Mouse (Mus musculus): ENCODE measurements around the gene Mier2. TPM values are rescaled to one million over a fixed set of nuclear protein-coding genes. Genes with fewer than 3 reads are reported as not detected.

Mier2 gene
- total RNA-seq (2012; rRNA removed), result 26.7 and 27.8 TPM in 2 replicates
- 20.7 and 22.4 TPM in 2 replicates for total RNA-seq (2014; rRNA removed)
- polyA plus RNA-seq (2012; ENCODE audit: insufficient read length, low read depth), result 25.5 and 30.2 TPM in 2 replicates

- peaks cover 6% of the 10 kb centered on the region for H3K79me2 ChIP-seq (replicated peaks; ENCODE audit: control insufficient read depth, extremely low read depth, insufficient read depth, poor library complexity, severe bottlenecking)
- H3K27me3 ChIP-seq (replicated peaks), result peaks cover 17% of the 10 kb centered on the region
- peak within 1 kb of the TSS; percentile 67 for H3K9ac ChIP-seq (ENCODE audit: insufficient read depth, low read depth)
- H3K27ac ChIP-seq (ENCODE audit: insufficient read depth, low read depth), result no peak within 1 kb of the TSS
- dilution Hi-C loops (cut with MboI; ENCODE audit: extremely low pct_ligation_motif_present, extremely low pct_unique_long_range_greater_than_20kb, low sequenced_read_pairs), result no loop called here
- H3K4me3 ChIP-seq (replicated peaks in 1 of 3; ENCODE audit: low read depth in 2 of 3, low read length in 2 of 3, poor library complexity in 1 of 3), result peak within 1 kb of the TSS; percentile 71 to 93 (median 91)
- peaks cover 7% of the 10 kb centered on the region for H3K9me3 ChIP-seq (replicated peaks; ENCODE audit: low read length)
- peaks cover 6 to 24% of the 10 kb centered on the region in 2 experiments for H3K36me3 ChIP-seq (replicated peaks in 1 of 2; ENCODE audit: control insufficient read depth in 1 of 2, insufficient read depth in 1 of 2, low read length in 1 of 2)
- H3K4me2 ChIP-seq (ENCODE audit: insufficient read depth, low read depth, poor library complexity, severe bottlenecking), result peak within 1 kb of the TSS; percentile 87
- peak; percentile 70 for TF ChIP-seq NELFE (IDR thresholded peaks at IDR 0.05; ENCODE audit: low read depth, low read length)
- TF ChIP-seq ZMIZ1 (IDR thresholded peaks at IDR 0.05; ENCODE audit: low read depth, low read length), result peak; percentile 53; the same call in 1 of the 2 replicates
- no peak for TF ChIP-seq ZC3H11A (IDR thresholded peaks at IDR 0.05; ENCODE audit: low read depth, low read length)
- TF ChIP-seq MXI1 (IDR thresholded peaks at IDR 0.05; ENCODE audit: low read depth, low read length), result peak; percentile 29; the same call in 1 of the 2 replicates
- no peak for TF ChIP-seq PAX5 (IDR thresholded peaks at IDR 0.05; ENCODE audit: low read length)
- no peak for TF ChIP-seq ZNF384 (IDR thresholded peaks at IDR 0.05; ENCODE audit: low read depth, low read length)
- peak; percentile 57 for TF ChIP-seq SIN3A (IDR thresholded peaks at IDR 0.05; ENCODE audit: low read length)
- no peak for TF ChIP-seq UBTF (IDR thresholded peaks at IDR 0.05; ENCODE audit: low read depth, low read length)
- no peak for TF ChIP-seq MYC (IDR thresholded peaks at IDR 0.05; ENCODE audit: low read depth, low read length)
- no peak for TF ChIP-seq TCF12 (IDR thresholded peaks at IDR 0.05; ENCODE audit: low read depth, low read length)
- peak; percentile 99 for TF ChIP-seq ZKSCAN1 (IDR thresholded peaks at IDR 0.05; ENCODE audit: borderline replicate concordance, low read depth, low read length)
- no peak for TF ChIP-seq ELF1 (IDR thresholded peaks at IDR 0.05; ENCODE audit: low read depth, low read length)
- TF ChIP-seq USF1 (IDR thresholded peaks at IDR 0.05; ENCODE audit: low read depth, low read length), result no peak
- TF ChIP-seq RAD21 (IDR thresholded peaks at IDR 0.05; ENCODE audit: low read depth, low read length), result no peak
- TF ChIP-seq MAZ (IDR thresholded peaks at IDR 0.05; ENCODE audit: low read depth, low read length), result no peak
- TF ChIP-seq GABPA (IDR thresholded peaks at IDR 0.05; ENCODE audit: insufficient replicate concordance, low read depth, low read length), result no peak
- 0 out of 2 replicates have a peak, but pooled peaks have one; percentile 29 for TF ChIP-seq CHD2 (IDR thresholded peaks at IDR 0.05; ENCODE audit: low read length)
- TF ChIP-seq ETS1 (conservative IDR thresholded peaks at IDR 0.05; ENCODE audit: low read depth, low read length), result no peak
- peak; percentile 84 for TF ChIP-seq POLR2A (IDR thresholded peaks at IDR 0.05; ENCODE audit: low read depth, low read length)
- TF ChIP-seq MAFK (IDR thresholded peaks at IDR 0.05; ENCODE audit: insufficient replicate concordance, low read length), result no peak
- peak; percentile 34; the same call in 1 of the 2 replicates for TF ChIP-seq HCFC1 (IDR thresholded peaks at IDR 0.05; ENCODE audit: low read depth, low read length)
- TF ChIP-seq NRF1 (IDR thresholded peaks at IDR 0.05; ENCODE audit: low read depth, low read length), result peak; percentile 81
- no peak for TF ChIP-seq JUND (conservative IDR thresholded peaks at IDR 0.05; ENCODE audit: low read depth, low read length)
- TF ChIP-seq CTCF (conservative IDR thresholded peaks at IDR 0.05 in 1 of 2, IDR thresholded peaks at IDR 0.05 in 1 of 2; ENCODE audit: low read depth in 2 of 2, low read length in 2 of 2), result no peak
- TF ChIP-seq BHLHE40 (IDR thresholded peaks at IDR 0.05; ENCODE audit: low read depth, low read length), result no peak
- no peak for TF ChIP-seq EP300 (IDR thresholded peaks at IDR 0.05; ENCODE audit: low read length)
- TF ChIP-seq SMC3 (IDR thresholded peaks at IDR 0.05; ENCODE audit: low read depth, low read length), result no peak
- TF ChIP-seq MEF2A (IDR thresholded peaks at IDR 0.05; ENCODE audit: borderline replicate concordance, low read depth, low read length), result no peak
- TF ChIP-seq E2F4 (IDR thresholded peaks at IDR 0.05; ENCODE audit: insufficient replicate concordance, low read depth, low read length), result no peak
- TF ChIP-seq TBP (conservative IDR thresholded peaks at IDR 0.05; ENCODE audit: low read depth, low read length), result no peak
- no peak for TF ChIP-seq POLR2AphosphoS2 (IDR thresholded peaks at IDR 0.05; ENCODE audit: low read depth, low read length)
- no peak for TF ChIP-seq CHD1 (IDR thresholded peaks at IDR 0.05; ENCODE audit: low read depth, low read length)
- in situ Hi-C loops (cut with MboI; ENCODE audit: low pct_ligation_motif_present, low pct_unique_long_range_greater_than_20kb, low sequenced_read_pairs), result no loop called here
- peak; percentile 62 for DNase-seq (ENCODE audit: extremely low read depth)
- peaks cover 11 to 28% of the 10 kb centered on the region in 2 experiments for H3K4me1 ChIP-seq (ENCODE audit: control insufficient read depth in 1 of 2, insufficient read depth in 2 of 2)
These were observed at the start of gene Mier2 for GRCm38 (mm10) chr10:79554330-79555237. TSS of gene Mier2 (minus strand) at chr10:79555199.
